ENCODE assay signal across 8 mouse cellular contexts in the genomic region with DNA sequence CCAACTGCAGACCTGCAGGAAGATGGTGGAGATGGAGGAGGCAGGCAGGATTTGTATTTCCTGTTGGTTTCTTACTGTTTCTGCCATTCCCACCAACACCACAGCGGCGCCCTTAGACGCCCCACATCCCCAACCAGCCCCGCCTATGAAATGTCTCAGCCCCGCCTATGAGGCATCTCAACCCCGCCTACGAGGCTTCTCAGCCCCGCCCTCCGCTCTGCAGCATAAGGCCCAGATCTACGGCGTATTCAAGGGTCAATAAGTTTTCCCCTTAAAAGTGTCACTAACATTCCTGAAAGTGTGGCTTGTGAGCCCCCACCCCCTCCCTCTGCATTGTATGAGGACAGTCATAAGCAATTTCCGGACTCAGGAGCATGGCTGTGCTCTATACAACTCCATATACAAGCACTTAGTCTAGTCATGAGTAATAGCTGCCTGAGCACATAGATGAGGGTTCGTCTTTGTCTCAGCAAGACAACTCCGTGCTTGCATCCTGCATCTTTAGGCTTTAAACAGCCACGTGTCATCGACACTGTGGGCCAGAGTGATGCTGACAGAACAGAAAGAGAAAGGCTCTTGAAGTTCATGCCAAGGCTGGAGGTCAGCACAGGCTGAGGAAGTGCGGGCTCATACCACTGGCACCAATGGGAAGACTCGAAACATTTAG.
A peak's percentile ranks its signal among the peaks of the same experiment; 100 is the strongest.
DNase-seq lines count a peak whose midpoint lies in the region; ATAC-seq and TF ChIP-seq lines count a peak whose summit lies in the region.

No protein-coding gene starts in this region.

- no peaks in the 10 kb centered on the region for H3K9me3 ChIP-seq in ES-E14 (ENCODE audit: control insufficient read depth, insufficient read depth, low read depth, low read length)
- no peaks in the 10 kb centered on the region for H3K9me3 ChIP-seq in limb, embryonic 15.5 days

- H3K9ac ChIP-seq in ES-E14 (ENCODE audit: insufficient read depth, low read depth, low read length, poor library complexity, severe bottlenecking): no peak overlapping the region
- H3K9ac ChIP-seq in limb, embryonic 15.5 days: no peak overlapping the region

- peaks cover 11 to 29% of the 10 kb centered on the region in 2 experiments; a peak in 3 of 4 replicates for H3K4me1 ChIP-seq in ES-E14 (ENCODE audit: control insufficient read depth in 2 of 2, insufficient read depth in 2 of 2, low read length in 2 of 2, poor library complexity in 1 of 2)
- H3K4me1 ChIP-seq in limb, embryonic 15.5 days: peaks cover 23% of the 10 kb centered on the region

- no peak overlapping the region for H3K4me3 ChIP-seq in ES-E14 (ENCODE audit: insufficient read depth in 1 of 2, low read depth in 1 of 2, low read length in 2 of 2, poor library complexity in 1 of 2, severe bottlenecking in 1 of 2)
- no peak overlapping the region for H3K4me3 ChIP-seq in limb, embryonic 15.5 days

- in situ Hi-C loops in ES-E14 (cut with MboI; ENCODE audit: low sequenced_read_pairs in 2 of 2, unreplicated experiment in 2 of 2): loop anchor here in 1 of 2 experiments (10.0 kb wide), 1 partner anchor 459 kb away; no protein-coding TSS in a partner anchor

- no peaks in the 10 kb centered on the region for H3K27me3 ChIP-seq in limb, embryonic 15.5 days

- DNase-seq in A20 (ENCODE audit: low read depth, low spot score): peak; percentile 50
- DNase-seq in ES-E14 (ENCODE audit: low read depth, low spot score): peak; percentile 62
- peak; percentile 63 for DNase-seq in forelimb bud, embryonic 11.5 days (ENCODE audit: low read depth, low spot score)
- DNase-seq in layer of hippocampus, postnatal 10 days (ENCODE audit: low spot score in 2 of 2): no peak
- no peak for DNase-seq in left cerebral cortex, adult 8-10 months (ENCODE audit: low spot score in 2 of 2)
- DNase-seq in testis, postnatal 10 days (ENCODE audit: low spot score): no peak

- WGBS in limb, embryonic 15.5 days: 24% methylated on average over 18 of the region's 18 CpGs

- ATAC-seq in limb, embryonic 15.5 days (ENCODE audit: insufficient number of reproducible peaks, low FRiP score, low TSS enrichment, low read depth): 0 out of 2 replicates have a peak, but pooled peaks have one; percentile 24
- ATAC-seq in neutrophil, adult 5-6 weeks (ENCODE audit: extremely low read depth, insufficient number of reproducible peaks, low FRiP score, poor library complexity, severe bottlenecking): peak; percentile 36; the same call in 1 of the 2 replicates

- H3K36me3 ChIP-seq in ES-E14 (ENCODE audit: control insufficient read depth, insufficient read depth, low read length, poor library complexity, severe bottlenecking): no peaks in the 10 kb centered on the region
- H3K36me3 ChIP-seq in limb, embryonic 15.5 days: no peaks in the 10 kb centered on the region

- no peak overlapping the region for H3K27ac ChIP-seq in ES-E14 (ENCODE audit: insufficient read depth, low read depth, low read length, poor library complexity, severe bottlenecking)
- H3K27ac ChIP-seq in limb, embryonic 15.5 days: peak overlapping the region; percentile 50; the same call in 1 of the 2 replicates

- H3K4me2 ChIP-seq in limb, embryonic 15.5 days: 0 out of 2 replicates have a peak overlapping the region, but pooled peaks have one; percentile 13

TF ChIP-seq in ES-E14, 5 proteins besides CTCF, POLR2A, EP300 and RAD21:
- TF ChIP-seq CHD2 (IDR thresholded peaks at IDR 0.05; ENCODE audit: low read depth, low read length) (no peak), ZNF384 (IDR thresholded peaks at IDR 0.05; ENCODE audit: low read depth, low read length) (no peak), ZC3H11A (IDR thresholded peaks at IDR 0.05; ENCODE audit: borderline replicate concordance, low read depth, low read length) (no peak), MAFK (IDR thresholded peaks at IDR 0.05; ENCODE audit: insufficient read depth, low read depth, low read length) (no peak), HCFC1 (IDR thresholded peaks at IDR 0.05; ENCODE audit: borderline replicate concordance, insufficient read depth, low read length) (no peak)

Comparison
In these comparisons a context has a peak if more than half of its experiments do, and no peak if none do; other contexts are left out.
1. DNase-seq: peak in A20 (single experiment), ES-E14 (single experiment) and forelimb bud, embryonic 11.5 days (single experiment); none in layer of hippocampus, postnatal 10 days (0 of 2), left cerebral cortex, adult 8-10 months (0 of 2) and testis, postnatal 10 days (single experiment).